Comparison of ENCODE assay signal across 26 mouse cellular contexts in genomic region chr16:11035273-11035672, GRCm38 (mm10).
"Had no signal": no experiment of that assay in that cellular context is flagged by ENCODE, and none has a peak within 500 bp of the region (broad histone marks: within the 10 kb centered on the region; RNA-seq: fewer than 3 reads in every experiment).

No protein-coding gene starts in this region.

- H3K4me1 ChIP-seq: limb, embryonic 13.5 days; liver, embryonic 12.5 days; liver, embryonic 13.5 days; liver, embryonic 15.5 days; midbrain, embryonic 12.5 days; midbrain, embryonic 13.5 days; midbrain, embryonic 15.5 days had no signal

- H3K9ac ChIP-seq: limb, embryonic 12.5 days; limb, embryonic 13.5 days; limb, embryonic 15.5 days; liver, embryonic 12.5 days; liver, embryonic 13.5 days; liver, embryonic 14.5 days; liver, embryonic 15.5 days; liver, postnatal 0 days; lung, embryonic 14.5 days; lung, embryonic 15.5 days; midbrain, embryonic 12.5 days; midbrain, embryonic 13.5 days; midbrain, embryonic 15.5 days had no signal

- H3K27ac ChIP-seq: left cerebral cortex, adult 2 months; limb, embryonic 10.5 days; limb, embryonic 12.5 days; limb, embryonic 13.5 days; limb, embryonic 15.5 days; liver, embryonic 12.5 days; liver, embryonic 13.5 days; liver, embryonic 14.5 days; liver, embryonic 15.5 days; lung, embryonic 15.5 days; macrophage; midbrain, embryonic 12.5 days; midbrain, embryonic 13.5 days; midbrain, embryonic 15.5 days had no signal

- H3K36me3 ChIP-seq: limb, embryonic 10.5 days; limb, embryonic 12.5 days; limb, embryonic 13.5 days; limb, embryonic 15.5 days; liver, embryonic 12.5 days; liver, embryonic 13.5 days; liver, embryonic 15.5 days; lung, embryonic 15.5 days; midbrain, embryonic 10.5 days; midbrain, embryonic 12.5 days; midbrain, embryonic 13.5 days; midbrain, embryonic 15.5 days had no signal

- DNase-seq: left cerebral cortex, postnatal 4 days; liver; liver, embryonic 13.5 days; liver, postnatal 0 days; lung, embryonic 14.5 days; lung, postnatal 10 days; lung, postnatal 14 days; lung, postnatal 36 days; lung, postnatal 4 days; midbrain, embryonic 14.5 days had no signal

- H3K9me3 ChIP-seq: limb, embryonic 10.5 days; limb, embryonic 12.5 days; limb, embryonic 13.5 days; limb, embryonic 15.5 days; liver, embryonic 12.5 days; liver, embryonic 13.5 days; liver, embryonic 15.5 days; lung, embryonic 15.5 days; megakaryocyte, embryonic 14.5 days; midbrain, embryonic 10.5 days; midbrain, embryonic 12.5 days; midbrain, embryonic 13.5 days; midbrain, embryonic 15.5 days had no signal

- H3K27me3 ChIP-seq: limb, embryonic 13.5 days; limb, embryonic 15.5 days; liver, embryonic 15.5 days; lung, embryonic 15.5 days; midbrain, embryonic 12.5 days; midbrain, embryonic 13.5 days; midbrain, embryonic 15.5 days had no signal

- H3K4me3 ChIP-seq: left cerebral cortex, adult 2 months; limb, embryonic 10.5 days; limb, embryonic 12.5 days; limb, embryonic 13.5 days; limb, embryonic 15.5 days; liver, embryonic 12.5 days; liver, embryonic 13.5 days; liver, embryonic 15.5 days; lung, embryonic 15.5 days; midbrain, embryonic 12.5 days; midbrain, embryonic 13.5 days; midbrain, embryonic 15.5 days had no signal

- H3K4me2 ChIP-seq: limb, embryonic 12.5 days; limb, embryonic 13.5 days; limb, embryonic 15.5 days; liver, embryonic 12.5 days; liver, embryonic 13.5 days; liver, embryonic 15.5 days; lung, embryonic 14.5 days; lung, embryonic 15.5 days; midbrain, embryonic 11.5 days; midbrain, embryonic 12.5 days; midbrain, embryonic 13.5 days; midbrain, embryonic 15.5 days had no signal
